Mouse (Mus musculus): Measurements from ENCODE around the gene Kcna7. TPM values are rescaled to one million over a fixed set of nuclear protein-coding genes. Genes with fewer than 3 reads are reported as not detected.
"Not testable (repeated sequence)": the region's sequence is repeated elsewhere in the genome, so short reads cannot be mapped to it uniquely, and the experiment has no call there.

Gene Kcna7
- not detected for total RNA-seq (2021)
- long read RNA-seq, experiment 1: 0 reads
- long read RNA-seq, experiment 2, partial matches to known transcripts: 0 of 1 reads
- long read RNA-seq, experiment 2, other reads (novel, unspliced or antisense): 0 of 1 reads

DNA sequence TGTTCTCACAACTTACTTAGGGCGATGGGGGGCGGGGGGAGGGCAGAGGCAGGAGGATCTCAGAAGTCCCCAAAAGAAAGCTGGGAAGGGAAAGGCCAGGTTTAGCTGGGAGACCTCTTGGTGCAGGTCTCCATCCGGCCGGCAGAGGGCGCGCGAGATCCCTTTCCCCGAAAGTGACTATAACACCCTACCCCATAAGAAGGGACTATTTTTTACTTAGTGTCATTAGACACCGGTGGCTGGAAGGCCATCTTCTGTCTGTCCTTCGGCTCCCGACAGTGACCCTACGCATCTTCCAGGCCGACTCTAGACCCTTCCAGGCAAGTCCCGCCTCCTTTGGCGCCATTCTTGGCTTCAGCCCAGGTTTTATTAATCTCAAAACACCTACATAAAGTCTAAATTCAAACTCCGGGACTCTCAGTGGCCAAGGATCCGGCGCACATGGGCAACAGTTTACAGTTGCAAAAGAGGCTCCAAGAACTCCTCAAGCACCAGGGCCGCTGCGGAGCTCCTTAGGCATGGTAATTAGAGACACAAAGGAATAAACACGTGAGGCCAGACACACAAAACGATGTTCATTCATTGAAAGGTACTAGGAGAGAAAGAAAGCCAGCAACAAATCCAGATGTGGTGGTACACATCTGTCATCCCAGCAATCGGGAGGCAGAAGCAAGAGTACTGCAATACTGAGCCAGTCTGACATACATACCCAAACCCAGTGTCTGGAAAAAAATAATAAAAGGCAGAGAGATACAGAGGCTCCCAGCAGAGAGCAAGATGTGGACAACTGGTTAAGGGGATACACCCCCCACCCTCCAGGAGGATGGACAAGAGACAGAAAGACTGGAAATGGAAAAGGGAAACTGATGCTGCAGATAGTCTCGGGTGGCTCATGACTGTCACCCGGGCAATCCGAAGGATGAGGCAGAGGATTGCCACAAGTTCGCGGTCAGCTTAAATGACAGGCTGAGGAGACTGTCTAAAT lies at the start of gene Kcna7:
Kcna7 (plus strand) TSS at position 563 of the 985 bp plus-strand sequence.
- DNase-seq (ENCODE audit: low spot score in 2 of 2): peak; percentile 75 to 82

DNA sequence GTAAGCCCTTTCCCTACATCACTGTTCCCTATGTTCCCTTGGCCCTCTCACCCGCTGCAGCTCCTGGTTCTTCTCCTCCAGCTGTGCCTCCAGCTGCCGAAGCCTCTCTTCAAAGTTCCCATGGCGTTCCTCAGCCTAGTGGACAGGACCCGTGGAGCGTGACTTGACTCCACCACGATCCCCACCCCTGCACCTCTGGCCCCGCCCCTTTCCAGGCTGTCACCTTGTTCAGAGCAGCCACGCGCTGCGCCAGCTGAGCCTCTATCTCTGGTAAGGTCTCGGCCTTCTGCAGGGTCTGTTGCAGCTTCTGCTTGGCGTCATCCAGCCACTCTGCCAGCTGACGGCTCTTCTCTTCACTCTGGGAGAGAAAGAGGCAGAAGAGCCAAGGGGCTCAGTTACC lies 49.4 kb upstream of the Kcna7 start:
- no peak for DNase-seq (ENCODE audit: low spot score in 2 of 2)

DNA sequence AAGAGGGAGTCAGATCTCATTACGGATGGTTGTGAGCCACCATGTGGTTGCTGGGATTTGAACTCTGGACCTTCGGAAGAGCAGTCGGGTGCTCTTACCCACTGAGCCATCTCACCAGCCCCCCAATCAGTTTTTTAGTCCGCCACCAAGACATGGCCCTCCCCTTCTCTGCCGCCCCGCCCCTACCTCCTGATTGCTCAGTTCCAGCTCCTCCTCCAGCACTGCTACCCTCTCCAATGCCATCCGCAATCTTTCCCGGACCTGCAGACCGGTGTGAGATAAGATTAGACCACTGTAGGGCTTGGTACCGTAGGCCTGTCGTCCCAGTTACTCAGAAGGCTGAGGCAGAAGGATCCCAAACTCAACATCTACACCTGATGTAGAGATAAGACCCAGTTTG lies 46.4 kb upstream of the Kcna7 start:
- not testable (repeated sequence) for DNase-seq (ENCODE audit: low spot score in 2 of 2)

DNA sequence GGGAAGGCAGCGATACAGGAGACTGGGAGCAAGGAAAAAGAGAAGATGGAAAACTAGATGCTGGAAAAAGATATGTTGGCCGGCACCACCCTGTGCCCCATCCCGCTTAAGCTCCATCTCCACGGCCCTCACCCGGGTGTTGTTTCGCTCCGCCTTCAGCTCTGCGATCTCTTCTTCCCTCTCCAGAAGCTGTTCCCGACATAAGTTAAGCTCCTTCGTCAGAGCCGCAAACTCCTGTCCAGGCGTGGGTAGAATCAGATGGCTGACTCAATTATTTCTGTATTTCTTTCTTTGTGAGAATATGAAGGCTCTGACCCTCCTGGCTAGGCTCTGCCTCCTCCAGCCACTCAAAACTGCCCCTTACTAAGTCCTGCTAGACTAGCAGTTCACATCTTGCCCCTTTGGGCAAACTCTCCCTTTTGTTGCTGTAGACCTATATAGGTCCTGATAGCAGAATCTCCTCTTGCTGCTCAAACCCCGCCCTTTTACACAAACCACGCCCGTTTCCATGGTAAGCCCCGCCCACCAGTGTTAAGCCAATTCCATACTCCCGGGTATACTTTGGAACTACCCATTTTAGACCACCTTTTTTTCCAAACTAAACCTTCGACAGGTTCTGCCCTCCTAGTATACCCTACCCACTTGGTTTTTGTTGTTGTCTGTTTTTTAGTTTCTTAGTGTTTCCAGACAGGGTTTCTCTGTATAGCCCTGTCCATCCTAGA lies 44.9 kb upstream of the Kcna7 start:
- no peak for DNase-seq (ENCODE audit: low spot score in 2 of 2)

DNA sequence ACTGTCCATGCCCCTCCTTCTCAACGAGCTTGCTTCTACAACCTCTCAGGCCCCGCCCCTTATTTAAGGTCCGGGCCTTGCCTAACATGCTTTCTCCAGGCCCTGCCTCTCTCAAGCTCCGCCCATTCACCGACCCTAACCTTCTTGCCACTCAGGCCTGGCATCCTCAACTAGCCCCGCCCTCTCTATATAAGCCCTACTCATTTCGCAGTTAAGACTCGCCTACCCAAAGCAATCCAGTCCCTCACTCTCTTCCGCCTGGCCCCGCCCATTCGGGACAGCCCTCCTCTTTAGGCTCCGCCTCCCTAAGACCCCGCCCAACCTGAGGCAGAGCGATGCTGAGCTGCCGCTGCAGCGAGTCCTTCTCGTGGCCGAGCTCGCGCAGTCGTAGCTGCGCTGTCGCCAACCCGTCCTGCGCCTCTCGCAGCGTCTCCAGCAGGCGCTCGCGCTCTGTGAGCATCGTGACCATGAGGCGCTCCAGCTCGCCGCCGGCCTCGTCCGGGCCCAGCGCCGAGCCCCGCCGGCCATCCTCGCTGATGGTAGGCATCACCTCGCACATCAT lies 44.1 kb upstream of the Kcna7 start:
- DNase-seq (ENCODE audit: low spot score in 2 of 2): peak; percentile 63 to 67

DNA sequence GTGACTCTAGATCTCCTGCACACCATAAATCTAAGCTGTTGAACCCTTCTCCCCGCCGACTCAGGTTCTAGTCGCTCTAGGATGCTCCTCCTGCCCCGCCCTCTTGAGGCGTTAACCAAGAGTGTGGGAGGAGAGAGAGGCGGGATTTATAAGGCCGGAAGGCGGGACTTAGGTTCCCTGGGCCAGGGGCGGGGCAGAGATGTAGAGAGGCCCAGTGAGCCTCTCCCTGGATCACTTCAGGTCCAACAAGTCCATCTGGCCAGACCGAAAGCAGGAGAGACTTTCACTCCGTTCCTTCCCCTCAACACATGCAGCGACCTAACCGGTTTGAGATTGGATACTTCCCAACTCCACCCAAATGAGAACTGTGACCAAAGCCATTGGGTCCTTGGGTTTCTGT lies 42.7 kb upstream of the Kcna7 start:
- DNase-seq (ENCODE audit: low spot score in 2 of 2): no peak

DNA sequence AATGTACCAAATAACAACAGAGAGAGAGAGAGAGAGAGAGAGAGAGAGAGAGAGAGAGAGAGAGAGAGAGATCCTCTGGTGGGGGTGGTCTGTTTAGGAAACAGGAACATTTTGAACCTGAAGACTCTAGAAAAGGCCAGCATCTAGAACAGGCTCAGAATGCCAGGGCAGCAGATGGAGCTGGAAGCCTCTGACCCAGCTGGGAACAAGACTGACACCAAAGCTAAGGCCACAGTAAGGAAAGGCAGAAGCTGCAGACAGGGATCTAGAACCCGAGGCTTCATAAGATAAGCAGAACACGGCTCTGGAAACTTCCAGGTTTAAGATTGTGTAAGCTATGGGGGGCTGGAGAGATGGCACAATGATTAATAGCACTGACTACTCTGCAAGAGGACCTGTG lies 41.5 kb upstream of the Kcna7 start:
- DNase-seq (ENCODE audit: low spot score in 2 of 2): no peak

DNA sequence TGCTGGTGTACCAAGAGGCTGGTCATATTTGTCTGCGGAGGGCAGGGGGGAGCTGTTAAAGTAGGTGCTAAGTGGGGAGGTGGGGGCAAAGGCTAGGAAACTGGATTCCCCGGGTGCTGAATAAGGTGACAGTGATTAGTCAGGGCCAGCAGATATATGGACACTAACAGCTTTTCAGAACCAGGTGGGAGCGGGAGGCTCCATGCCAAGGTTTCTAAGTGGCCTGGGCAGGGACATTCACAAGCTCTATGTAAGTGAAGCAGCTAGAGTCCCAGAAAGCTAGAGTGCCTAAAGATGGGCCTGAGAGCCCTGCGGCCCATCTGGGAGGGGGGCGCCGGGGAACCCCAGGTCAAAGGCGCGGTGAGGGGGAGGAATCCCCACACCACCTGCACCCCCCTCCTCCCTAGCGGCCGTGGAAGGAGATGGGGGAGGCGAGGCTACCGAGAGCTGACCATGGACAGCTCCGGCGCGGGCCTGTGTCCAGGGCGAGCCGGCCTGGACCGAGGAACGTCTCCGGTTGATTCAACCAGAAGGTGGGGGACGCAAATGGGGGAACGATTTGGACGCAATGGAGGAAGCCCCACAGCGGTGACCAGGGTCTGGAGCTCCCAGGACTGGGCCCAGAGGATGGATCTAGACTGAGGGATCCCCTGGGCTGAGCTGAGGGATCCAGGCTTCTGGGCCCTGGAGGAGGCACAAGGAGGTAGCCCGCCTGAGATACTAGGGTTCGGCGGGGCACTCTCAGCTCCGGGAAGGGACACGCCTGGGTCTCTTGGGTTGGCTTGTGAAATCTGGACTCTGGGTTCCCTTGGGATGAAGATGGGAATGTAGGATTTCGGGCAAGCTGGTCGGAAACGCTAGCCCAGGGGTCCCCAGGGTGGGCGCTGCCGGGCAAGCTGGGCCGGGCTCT lies 39.5 kb upstream of the Kcna7 start:
- DNase-seq (ENCODE audit: low spot score in 2 of 2): peak; percentile 46 to 58

DNA sequence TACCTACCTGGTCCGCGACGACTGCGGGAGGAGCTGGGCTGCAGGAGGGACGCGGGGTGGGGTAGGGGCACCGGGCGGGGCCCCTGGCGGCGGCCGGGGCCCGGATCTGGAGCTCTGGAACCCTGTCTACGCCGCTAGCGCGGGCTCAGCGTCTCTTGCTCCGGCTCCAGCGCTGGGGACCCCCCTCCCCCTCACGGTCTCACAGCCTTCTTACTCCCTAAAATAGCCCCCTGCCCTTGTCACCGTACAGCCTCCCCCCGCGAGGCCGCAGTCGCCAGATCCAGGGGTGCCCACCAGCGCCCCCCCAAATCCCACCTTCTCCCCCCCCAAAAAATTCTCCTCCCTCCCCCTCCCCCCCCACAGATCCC lies 38.8 kb upstream of the Kcna7 start, which contains the start of gene Ppfia3:
Ppfia3 (minus strand) TSS at position 368 of the 368 bp plus-strand sequence.
- DNase-seq (ENCODE audit: low spot score in 2 of 2): no peak

DNA sequence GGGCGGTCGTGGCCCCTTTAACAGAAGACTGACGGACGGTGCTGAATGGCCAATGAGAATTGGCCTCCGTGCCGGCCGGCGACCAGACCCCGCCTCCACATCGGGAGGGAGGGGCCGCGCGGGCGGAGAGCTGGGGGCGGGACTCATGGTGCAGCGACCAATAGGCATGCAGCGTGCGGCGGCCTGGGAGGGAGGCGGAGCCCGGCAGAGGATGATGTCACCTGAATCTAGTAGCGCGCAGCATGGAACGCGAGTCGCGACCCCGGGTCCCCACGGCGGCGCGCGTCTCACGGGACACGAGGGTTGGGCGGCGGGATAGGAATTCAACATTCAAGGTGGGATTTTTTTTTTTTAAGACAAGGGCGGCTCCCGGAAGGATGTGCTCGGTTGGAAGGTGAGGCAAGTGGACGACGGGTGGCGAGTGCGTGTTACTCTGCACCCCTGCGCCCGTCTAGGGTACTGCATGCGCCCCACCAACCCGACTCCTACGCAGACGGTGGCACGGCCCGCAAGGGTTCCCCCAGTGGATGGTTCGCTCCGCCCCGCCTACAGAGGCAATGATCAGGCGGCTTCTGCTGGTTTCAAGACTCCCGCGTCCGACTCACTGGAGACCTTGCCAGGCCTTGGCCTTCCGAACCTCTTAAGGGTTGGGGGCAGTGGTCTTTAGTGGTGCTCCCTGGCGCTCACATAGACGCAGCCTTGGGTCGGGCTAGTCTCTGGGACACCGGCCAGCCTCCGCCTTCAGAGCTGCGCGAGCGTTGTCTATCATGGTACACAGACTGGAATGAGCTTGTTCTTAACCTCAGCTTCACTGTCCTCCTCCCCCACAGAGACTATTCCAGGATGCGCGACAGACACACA lies 38.2 kb upstream of the Kcna7 start:
- DNase-seq (ENCODE audit: low spot score in 2 of 2): peak; percentile 97 to 98

DNA sequence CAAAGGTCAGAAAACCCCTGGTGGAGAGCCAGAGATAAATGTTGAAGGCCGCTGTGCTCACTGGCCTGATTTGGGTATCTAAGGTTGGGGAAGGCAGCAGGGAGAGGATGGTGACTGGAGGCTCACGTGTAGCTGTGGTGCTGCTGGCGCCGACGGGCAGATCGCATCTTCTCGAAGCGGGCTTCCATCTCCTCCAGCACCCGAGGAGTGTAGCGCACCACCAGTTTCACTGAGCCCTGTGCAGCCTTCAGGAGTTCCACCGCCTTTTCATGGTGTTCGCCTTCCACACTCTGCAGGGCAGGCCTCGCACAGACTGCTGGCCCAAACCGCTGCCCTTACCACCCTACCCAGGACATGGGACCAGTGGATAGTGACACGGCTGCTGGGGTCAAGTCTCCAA lies 37.3 kb upstream of the Kcna7 start:
- no peak for DNase-seq (ENCODE audit: low spot score in 2 of 2)

DNA sequence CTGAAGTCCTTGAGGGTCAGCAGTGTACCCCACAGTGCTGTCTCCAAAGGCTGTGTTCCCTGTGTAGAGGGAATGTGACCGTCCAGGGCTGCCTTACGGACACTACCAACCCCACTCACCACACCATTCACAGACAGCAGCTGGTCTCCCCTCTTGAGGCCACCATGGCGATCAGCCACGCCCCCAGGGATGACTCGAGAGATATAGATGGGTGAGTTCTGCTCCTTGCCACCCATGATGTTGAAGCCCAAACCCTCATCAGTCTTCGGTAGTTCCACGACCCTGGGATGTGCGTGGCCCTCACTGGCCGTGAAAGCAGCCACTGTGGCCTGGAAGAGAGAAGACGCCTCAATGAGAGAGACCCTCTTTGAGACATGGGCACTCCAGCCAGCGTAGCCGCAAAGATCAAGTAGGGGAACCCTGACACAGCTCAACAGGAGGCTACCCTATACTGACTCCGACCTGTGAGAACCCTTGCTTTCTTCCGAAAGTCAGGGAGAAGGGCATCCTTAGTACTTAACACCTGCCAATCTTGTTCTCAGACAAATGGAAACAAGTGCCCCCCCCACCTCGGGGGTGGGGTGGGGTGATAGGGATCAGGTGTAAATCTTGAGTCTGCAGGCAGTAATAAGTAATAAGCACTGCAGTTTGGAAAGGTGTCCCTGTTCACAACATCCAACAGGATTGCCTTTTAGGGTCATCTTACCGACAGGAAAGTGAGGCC lies 36.3 kb upstream of the Kcna7 start:
- DNase-seq (ENCODE audit: low spot score in 2 of 2): no peak

DNA sequence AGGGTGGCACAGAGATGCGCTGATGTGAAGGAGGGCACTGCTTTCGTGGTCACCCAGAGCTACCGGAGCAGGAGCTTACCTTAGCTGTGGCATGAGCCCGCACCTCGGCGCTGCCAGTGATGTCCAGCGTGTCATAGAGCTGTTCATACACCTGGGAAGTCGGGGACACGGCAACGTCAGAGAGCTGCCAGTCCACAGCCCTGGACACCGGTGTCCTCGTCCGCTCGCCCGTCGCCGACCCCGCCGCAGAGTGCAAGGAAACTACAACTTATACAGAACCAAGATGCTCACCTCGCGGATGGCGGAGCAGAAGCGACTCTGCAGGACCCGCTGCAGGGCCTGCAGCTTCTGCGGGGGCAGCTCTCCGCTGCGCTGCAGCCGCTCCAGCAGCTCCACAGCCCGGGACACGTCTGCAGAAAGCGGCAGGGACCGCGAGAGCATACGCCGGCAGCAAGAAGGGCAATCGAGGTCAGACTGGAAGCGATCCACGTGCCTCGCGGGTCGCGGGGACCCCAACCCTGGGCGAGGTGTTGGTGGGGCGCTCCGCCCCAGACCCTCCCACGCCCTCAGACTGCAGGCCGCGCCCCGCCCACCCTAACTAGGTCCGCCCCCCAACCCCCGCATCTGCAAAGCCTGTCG lies 35.5 kb upstream of the Kcna7 start:
- peak in 1 of 2 experiments; percentile 39 for DNase-seq (ENCODE audit: low spot score in 2 of 2)

DNA sequence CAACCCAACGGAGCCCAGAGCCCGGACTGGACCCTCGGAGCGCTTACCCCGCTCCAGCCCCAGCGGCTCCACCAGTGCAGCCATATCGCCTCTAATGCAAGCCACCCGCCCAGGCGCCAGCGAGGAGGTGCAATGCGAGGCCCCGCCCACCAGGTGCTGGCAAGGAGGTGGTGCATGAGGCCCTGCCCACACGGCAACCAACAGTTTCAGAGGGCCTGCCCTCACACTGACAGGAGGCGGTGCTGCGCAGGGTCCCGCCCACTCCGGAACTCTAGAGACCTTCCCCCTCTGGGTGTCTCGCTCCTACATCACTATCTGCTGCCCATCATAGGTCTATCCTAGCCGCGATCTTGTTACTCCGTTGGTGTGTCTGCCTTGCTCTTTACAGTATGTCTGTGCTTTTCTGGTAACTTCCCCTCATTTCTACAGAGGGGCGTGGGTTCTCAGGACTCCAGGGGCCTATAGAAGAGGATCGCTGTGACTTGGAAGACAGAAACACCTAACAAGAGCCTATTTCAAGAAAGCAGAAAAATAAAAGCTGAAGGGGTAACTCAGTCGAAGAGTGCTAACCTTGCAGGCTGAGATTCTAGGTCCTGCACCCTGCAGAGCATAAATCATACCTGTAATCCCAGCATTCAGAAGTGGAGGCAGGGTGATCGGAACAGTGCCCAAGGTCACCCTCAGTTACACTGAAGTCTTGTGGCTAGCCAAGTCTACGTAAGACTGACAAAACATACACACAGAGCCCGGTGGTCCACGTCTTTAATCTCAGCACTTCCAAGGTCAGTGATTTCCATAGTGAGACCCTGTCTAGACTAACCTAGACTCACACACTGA lies 34.8 kb upstream of the Kcna7 start, which contains the start of gene Lin7b:
Lin7b (minus strand) TSS at position 109 of the 837 bp plus-strand sequence.
- DNase-seq (ENCODE audit: low spot score in 2 of 2): peak; percentile 78 to 82

DNA sequence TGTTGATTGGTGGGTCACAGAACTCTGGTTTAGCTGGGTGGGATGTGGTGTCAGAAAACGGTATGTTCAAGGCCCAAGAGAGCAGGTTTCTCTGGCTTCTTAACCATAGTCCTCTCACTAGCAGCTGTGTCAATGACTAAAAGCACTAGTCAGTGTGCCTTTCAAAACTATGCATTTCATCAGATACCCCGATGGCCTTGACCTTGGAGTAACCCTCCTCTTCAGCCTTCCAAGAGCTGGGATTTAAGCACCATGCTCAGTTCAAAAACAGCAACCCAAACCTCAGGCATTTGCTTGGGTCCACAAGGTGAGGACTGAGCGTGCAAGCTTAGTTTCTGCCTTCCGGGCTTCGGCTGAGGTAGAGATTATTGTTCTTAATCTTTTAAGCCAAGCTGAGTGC lies 33.1 kb upstream of the Kcna7 start:
- no peak for DNase-seq (ENCODE audit: low spot score in 2 of 2)

DNA sequence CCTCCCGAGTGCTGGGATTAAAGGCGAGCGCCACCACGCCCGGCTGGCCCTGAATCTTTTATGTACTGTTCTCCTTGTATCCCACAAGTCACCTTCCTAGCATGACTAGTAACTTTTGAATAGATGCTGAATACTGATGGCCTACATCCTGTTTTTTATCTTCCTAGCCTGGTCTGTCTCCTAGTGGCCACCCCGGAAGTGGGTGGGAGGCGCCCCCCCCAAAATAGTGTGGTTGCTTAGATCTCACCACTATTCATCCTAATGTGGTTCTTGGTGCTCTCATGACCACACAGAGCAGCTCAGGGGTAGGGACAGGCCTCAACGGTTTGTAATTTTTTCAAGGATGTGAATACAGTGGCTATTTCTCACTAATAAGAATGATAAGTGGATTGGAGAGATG lies 30.8 kb upstream of the Kcna7 start:
- no peak for DNase-seq (ENCODE audit: low spot score in 2 of 2)

DNA sequence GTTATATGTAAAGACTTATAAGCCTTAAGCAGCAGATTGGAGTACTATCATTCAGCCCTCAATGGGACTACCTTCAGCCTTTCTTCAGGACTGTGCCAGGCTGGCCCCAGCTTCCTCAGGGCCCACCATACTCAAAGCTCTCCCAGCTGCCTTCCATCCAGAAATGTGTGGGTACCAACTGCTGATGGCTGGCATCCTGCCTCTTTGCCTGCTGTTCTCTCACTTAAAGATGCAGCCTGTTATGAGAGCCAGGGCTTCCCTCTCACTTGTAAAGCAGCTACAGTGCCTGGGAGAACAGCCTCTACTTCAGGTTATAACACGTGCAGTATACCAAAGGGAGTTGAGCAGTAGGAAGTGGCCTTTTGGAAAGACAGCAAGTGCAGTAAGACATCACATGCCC lies 29.4 kb upstream of the Kcna7 start:
- no peak for DNase-seq (ENCODE audit: low spot score in 2 of 2)
